Mouse (Mus musculus): ENCODE measurements around the gene Inha.

The Inha gene

GRCm38 (mm10) chr1:75490785-75491551, 15.9 kb upstream of the Inha start:
- DNase-seq (ENCODE audit: low spot score in 2 of 2): no peak

- DNase-seq (ENCODE audit: low spot score in 2 of 2): no peak
These were observed 14.2 kb upstream of the Inha start for GRCm38 (mm10) chr1:75492579-75493170.

GRCm38 (mm10) chr1:75494878-75495548, 11.9 kb upstream of the Inha start:
- peak; percentile 29 for DNase-seq (ENCODE audit: low spot score in 2 of 2)

GRCm38 (mm10) chr1:75498897-75499296, 8.0 kb upstream of the Inha start:
- DNase-seq (ENCODE audit: low spot score in 2 of 2): no peak

- DNase-seq (ENCODE audit: low spot score in 2 of 2): no peak
These were observed 7.4 kb upstream of the Inha start for GRCm38 (mm10) chr1:75499441-75499840.

GRCm38 (mm10) chr1:75501905-75502304, 5.0 kb upstream of the Inha start:
- DNase-seq (ENCODE audit: low spot score in 2 of 2): no peak

GRCm38 (mm10) chr1:75502945-75503650, 3.8 kb upstream of the Inha start:
- DNase-seq (ENCODE audit: low spot score in 2 of 2): no peak

- no peak for DNase-seq (ENCODE audit: low spot score in 2 of 2)
These were observed 3.3 kb upstream of the Inha start for GRCm38 (mm10) chr1:75503651-75503980.

GRCm38 (mm10) chr1:75504256-75505045, 2.4 kb upstream of the Inha start:
- DNase-seq (ENCODE audit: low spot score in 2 of 2): no peak

GRCm38 (mm10) chr1:75505159-75505955, 1.5 kb upstream of the Inha start:
- peak; percentile 53 to 55 for DNase-seq (ENCODE audit: low spot score in 2 of 2)

- peak; percentile 42 to 63 for DNase-seq (ENCODE audit: low spot score in 2 of 2)
These were observed 683 bp upstream of the Inha start, which contains the start of gene Obsl1 for GRCm38 (mm10) chr1:75505956-75506831. Gene Obsl1 (minus strand): TSS chr1:75506452.

GRCm38 (mm10) chr1:75509586-75509985, 2.7 kb downstream of the Inha start:
- peak in 1 of 2 experiments; percentile 0 for DNase-seq (ENCODE audit: low spot score in 2 of 2)

- DNase-seq (ENCODE audit: low spot score in 2 of 2): no peak
These were observed 3.3 kb downstream of the Inha start for GRCm38 (mm10) chr1:75510154-75510553.

GRCm38 (mm10) chr1:75511437-75512210, 4.7 kb downstream of the Inha start:
- no peak for DNase-seq (ENCODE audit: low spot score in 2 of 2)

- no peak for DNase-seq (ENCODE audit: low spot score in 2 of 2)
These were observed 5.7 kb downstream of the Inha start for GRCm38 (mm10) chr1:75512550-75512949.

GRCm38 (mm10) chr1:75516703-75517380, 10.0 kb downstream of the Inha start:
- DNase-seq (ENCODE audit: low spot score in 2 of 2): no peak

- DNase-seq (ENCODE audit: low spot score in 2 of 2): no peak
These were observed 11.1 kb downstream of the Inha start for GRCm38 (mm10) chr1:75517984-75518383.

GRCm38 (mm10) chr1:75518427-75518826, 11.6 kb downstream of the Inha start:
- DNase-seq (ENCODE audit: low spot score in 2 of 2): no peak
